Mouse (Mus musculus): ENCODE measurements at regions not wholly inside any gene's neighbourhood (a gene's known extent, or its start where the extent isn't known, plus 50 kb on each side); places are given as distances from the start of the nearest gene placed in this dataset.

GRCm38 (mm10) chr8:107647936-107648335 is 59.7 kb upstream of the Psmd7 start:
- TF ChIP-seq CTCF (IDR thresholded peaks at IDR 0.05; ENCODE audit: low read depth, low read length) (no peak), GATA1 (IDR thresholded peaks at IDR 0.05; ENCODE audit: borderline replicate concordance, low read length) (no peak)

Measured in G1E (cell line).